Mouse (Mus musculus) small intestine, adult 2 months (tissue): ENCODE measurements around the gene Tespa1.

Source experiments
- CTCF ChIP-seq: fragments of 200-500 bp; IDR thresholded peaks from 2 replicates; pipeline ENCODE4 v1.5.1; 2012; ENCODE audit warnings: low read depth, mild to moderate bottlenecking, control low read depth, inconsistent platforms, low read length, moderate library complexity, mixed read lengths; ENCODE audit not compliant: insufficient replicate concordance, insufficient read length; ENCODE audit errors: extremely low read depth
- POLR2A ChIP-seq: fragments of 200-500 bp; IDR thresholded peaks from 2 replicates; pipeline ENCODE4 v1.6.1; 2012; ENCODE audit warnings: low read depth, mild to moderate bottlenecking, control low read depth, inconsistent platforms, low read length, moderate library complexity

- TF ChIP-seq CTCF (no peak), POLR2A (no peak)
These were observed 46.2 kb upstream of the Tespa1 start for GRCm38 (mm10) chr10:130276496-130276895.
